Mouse (Mus musculus) G1E-ER4 (cell line): ENCODE results near the gene Vmn1r111. TPM values are rescaled to one million over a fixed set of nuclear protein-coding genes. Genes with fewer than 3 reads are reported as not detected.
"Not testable (repeated sequence)": the region's sequence is repeated elsewhere in the genome, so short reads cannot be mapped to it uniquely, and the experiment has no call there.

ENCODE experiments used
- GATA1 ChIP-seq: IDR thresholded peaks from one replicate; pipeline ENCODE4 v1.8.0; 2012; ENCODE audit warnings: low read length, inconsistent platforms
- polyA plus RNA-seq: library from polyadenylated mRNA; stranded (reverse); fragments of >175 nt; gene quantifications from 2 replicates; pipeline ENCODE4 v1.2.3, GENCODE M21; 2012

The Vmn1r111 gene
- not detected in 2 replicates for polyA plus RNA-seq

- not testable (repeated sequence) for TF ChIP-seq GATA1
Measured at GRCm38 (mm10) chr7:20703116-20703515, at the start of gene Vmn1r111. TSS of gene Vmn1r111 (minus strand) at chr7:20703216.

- TF ChIP-seq GATA1, result not testable (repeated sequence)
Measured at GRCm38 (mm10) chr7:20730524-20730923, 27.5 kb upstream of the Vmn1r111 start, which contains the start of gene Gm10668. TSS of gene Gm10668 (minus strand) at chr7:20730624.

GRCm38 (mm10) chr7:20668618-20669017 lies 34.4 kb downstream of the Vmn1r111 start, which contains the start of gene Vmn1r107:
TSS of gene Vmn1r107 (plus strand) at chr7:20668918.
- TF ChIP-seq GATA1, result not testable (repeated sequence)

Other genes with a start within 250 kb of the Vmn1r111 start
- gene Gm10670, start 228.3 kb downstream of the Vmn1r111 start, polyA plus RNA-seq, result not detected in 2 replicates
- not detected in 2 replicates for gene Vmn1r103, start 192.7 kb downstream of the Vmn1r111 start, polyA plus RNA-seq
- not detected in 2 replicates for gene Vmn1r104, start 169.4 kb downstream of the Vmn1r111 start, polyA plus RNA-seq
- not detected in 2 replicates for gene Gm5726, start 157.5 kb downstream of the Vmn1r111 start, polyA plus RNA-seq
- gene Gm4141, start 127.0 kb downstream of the Vmn1r111 start, polyA plus RNA-seq, result not detected in 2 replicates
- gene Gm4513, start 104.2 kb downstream of the Vmn1r111 start, polyA plus RNA-seq, result not detected in 2 replicates
- not detected in 2 replicates for gene Vmn1r107, start 34.3 kb downstream of the Vmn1r111 start, polyA plus RNA-seq
- not detected in 2 replicates for gene Gm10668, start 27.4 kb upstream of the Vmn1r111 start, polyA plus RNA-seq
- gene Vmn1r112, start 68.0 kb upstream of the Vmn1r111 start, polyA plus RNA-seq, result not detected in 2 replicates
- gene Vmn1r113, start 84.1 kb upstream of the Vmn1r111 start, polyA plus RNA-seq, result not detected in 2 replicates
- not detected in 2 replicates for gene Vmn1r114, start 109.0 kb upstream of the Vmn1r111 start, polyA plus RNA-seq
- gene Vmn1r115, start 141.8 kb upstream of the Vmn1r111 start, polyA plus RNA-seq, result not detected in 2 replicates
- not detected in 2 replicates for gene Vmn1r116, start 169.0 kb upstream of the Vmn1r111 start, polyA plus RNA-seq
- gene Vmn1r117, start 180.9 kb upstream of the Vmn1r111 start, polyA plus RNA-seq, result not detected in 2 replicates
- gene Vmn1r118, start 209.1 kb upstream of the Vmn1r111 start, polyA plus RNA-seq, result not detected in 2 replicates